Mouse (Mus musculus) MEL (cell line): ENCODE measurements at regions not wholly inside any gene's neighbourhood (a gene's known extent, or its start where the extent isn't known, plus 50 kb on each side); places are given as distances from the start of the nearest gene placed in this dataset.

ENCODE experiments used
- DNase-seq: peaks from one replicate; pipeline ENCODE4 v3.0.0; 2011; ENCODE audit warnings: low read depth, low spot score
- H3K27ac ChIP-seq: 2 replicates; pipeline ENCODE4 v1.5.1; 2012; ENCODE audit warnings: low read depth, mild to moderate bottlenecking, control low read depth, low read length, moderate library complexity; ENCODE audit not compliant: control insufficient read depth
- H3K27me3 ChIP-seq, 2 experiments: fragments of 150-350 bp in 1 of 2; sonication (generic) in 1 of 2; 2 replicates each; pipeline ENCODE4 v1.6.1; 2012; ENCODE audit warnings: low read length in 2 of 2, mild to moderate bottlenecking in 2 of 2, improper control_type of control experiment in 1 of 2, moderate library complexity in 1 of 2; ENCODE audit not compliant: insufficient read depth in 2 of 2, control insufficient read depth in 1 of 2
- H3K36me3 ChIP-seq, 2 experiments: 2 replicates each; pipeline ENCODE4 v1.6.1; 2012 to 2014; ENCODE audit warnings: low read length in 2 of 2, improper control_type of control experiment in 1 of 2, inconsistent platforms in 1 of 2, mild to moderate bottlenecking in 1 of 2; ENCODE audit not compliant: insufficient read depth in 2 of 2, control insufficient read depth in 1 of 2
- H3K4me1 ChIP-seq, 2 experiments: fragments of 150-350 bp in 1 of 2; sonication (generic) in 1 of 2; 2 replicates each; pipeline ENCODE4 v1.6.1; 2012; ENCODE audit warnings: low read length in 2 of 2, improper control_type of control experiment in 1 of 2, mild to moderate bottlenecking in 1 of 2; ENCODE audit not compliant: insufficient read depth in 2 of 2, control insufficient read depth in 1 of 2
- H3K4me3 ChIP-seq, 2 experiments: fragments of 150-350 bp in 1 of 2; sonication (generic) in 1 of 2; 2 replicates each; pipeline ENCODE4 v1.5.1; 2012; ENCODE audit warnings: low read depth in 2 of 2, low read length in 2 of 2, mild to moderate bottlenecking in 2 of 2, moderate library complexity in 2 of 2, control low read depth in 1 of 2, improper control_type of control experiment in 1 of 2; ENCODE audit not compliant: control insufficient read depth in 1 of 2, insufficient read depth in 1 of 2
- H3K79me2 ChIP-seq: 2 replicates; pipeline ENCODE4 v1.6.1; 2012; ENCODE audit warnings: mild to moderate bottlenecking, low read length, moderate library complexity; ENCODE audit not compliant: control insufficient read depth, poor library complexity, insufficient read depth
- H3K9ac ChIP-seq: 2 replicates; pipeline ENCODE4 v1.6.1; 2012; ENCODE audit warnings: low read depth, mild to moderate bottlenecking, control low read depth, low read length, moderate library complexity; ENCODE audit not compliant: control insufficient read depth, poor library complexity, severe bottlenecking
- H3K9me3 ChIP-seq: fragments of 150-350 bp; sonication (generic); replicated peaks from 2 replicates; pipeline ENCODE4 v1.6.1; 2012; ENCODE audit warnings: mild to moderate bottlenecking, low read length, improper control_type of control experiment, moderate library complexity; ENCODE audit not compliant: insufficient read depth
- E2F4 ChIP-seq: IDR thresholded peaks from 2 replicates; pipeline ENCODE4 v1.6.1; 2011; ENCODE audit warnings: low read depth, low read length, improper control_type of control experiment, borderline replicate concordance
- EP300 ChIP-seq, 2 experiments: IDR thresholded peaks; 2 replicates each; pipeline ENCODE4 v1.6.1; 2011; ENCODE audit warnings: improper control_type of control experiment in 2 of 2, low read length in 2 of 2, low read depth in 1 of 2, mild to moderate bottlenecking in 1 of 2
- GATA1 ChIP-seq: IDR thresholded peaks from 2 replicates; pipeline ENCODE4 v1.6.1; 2011; ENCODE audit warnings: low read depth, low read length, improper control_type of control experiment
- JUND ChIP-seq: IDR thresholded peaks from 2 replicates; pipeline ENCODE4 v1.6.1; 2011; ENCODE audit warnings: low read depth, mild to moderate bottlenecking, improper control_type of control experiment, low read length
- MAX ChIP-seq: IDR thresholded peaks from 2 replicates; pipeline ENCODE4 v1.6.1; 2011; ENCODE audit warnings: low read length, improper control_type of control experiment
- UBTF ChIP-seq: IDR thresholded peaks from 2 replicates; pipeline ENCODE4 v1.6.1; 2012; ENCODE audit warnings: low read depth, mild to moderate bottlenecking, inconsistent platforms, low read length, improper control_type of control experiment, moderate library complexity, borderline replicate concordance; ENCODE audit not compliant: insufficient read depth
- USF1 ChIP-seq: IDR thresholded peaks from 2 replicates; pipeline ENCODE4 v1.6.1; 2014; ENCODE audit warnings: low read depth, mild to moderate bottlenecking, inconsistent platforms, low read length, improper control_type of control experiment, moderate library complexity
- ZNF384 ChIP-seq: IDR thresholded peaks from 2 replicates; pipeline ENCODE4 v1.6.1; 2012; ENCODE audit warnings: low read depth, mild to moderate bottlenecking, inconsistent platforms, low read length, improper control_type of control experiment

GRCm38 (mm10) chr6:17409703-17410408 lies 53.7 kb upstream of the Met start:
- Histone ChIP-seq H3K9me3 (no peaks in the 10 kb centered on the region), H3K9ac (no peak overlapping the region), H3K79me2 (no peaks in the 10 kb centered on the region), H3K27me3 (no peaks in the 10 kb centered on the region; a peak in 1 of 4 replicates), H3K4me3 (no peak overlapping the region), H3K36me3 (peaks cover 0 to 3% of the 10 kb centered on the region in 2 experiments; a peak in 2 of 4 replicates), H3K4me1 (no peaks in the 10 kb centered on the region; a peak in 1 of 4 replicates), H3K27ac (no peak overlapping the region)
- peak; percentile 74 for DNase-seq
- TF ChIP-seq ZNF384: 0 out of 2 replicates have a peak, but pooled peaks have one; percentile 23
- 0 out of 2 replicates have a peak, but pooled peaks have one; percentile 35 for TF ChIP-seq MAX
- peak; percentile 59 for TF ChIP-seq USF1
- TF ChIP-seq E2F4: no peak
- no peak for TF ChIP-seq JUND
- TF ChIP-seq, all 39 proteins: peak for 3

- peak; percentile 63 for DNase-seq
- H3K27me3 ChIP-seq: no peaks in the 10 kb centered on the region; a peak in 1 of 4 replicates
- no peaks in the 10 kb centered on the region for H3K79me2 ChIP-seq
- no peaks in the 10 kb centered on the region; a peak in 1 of 4 replicates for H3K4me1 ChIP-seq
- H3K9ac ChIP-seq: no peak overlapping the region
- peaks cover 0 to 3% of the 10 kb centered on the region in 2 experiments; a peak in 2 of 4 replicates for H3K36me3 ChIP-seq
- TF ChIP-seq GATA1 (peak; percentile 30; the same call in 1 of the 2 replicates), EP300 (IDR thresholded peaks at IDR 0.05; ENCODE audit: low read depth in 1 of 2, low read length in 2 of 2) (0 out of 4 replicates have a peak, but pooled peaks of 1 of the 2 experiments have one; percentile 8), UBTF (no peak)
- H3K4me3 ChIP-seq: no peak overlapping the region
- H3K9me3 ChIP-seq: no peaks in the 10 kb centered on the region
- no peak overlapping the region for H3K27ac ChIP-seq
Observed at GRCm38 (mm10) chr6:17410409-17410722, 53.2 kb upstream of the Met start.
